In genomic region chr6:5413282-5413681, GRCm38 (mm10) we compare ENCODE assay signal across 7 mouse cellular contexts. TPM values are rescaled to one million over a fixed set of nuclear protein-coding genes. Genes with fewer than 3 reads are reported as not detected.
DNase-seq lines count a peak whose midpoint lies in the region; ATAC-seq lines count a peak whose summit lies in the region.

No protein-coding gene starts in this region.

- no peak for DNase-seq in midbrain, embryonic 11.5 days (ENCODE audit: low spot score, missing footprints)
- DNase-seq in embryonic facial prominence, embryonic 10.5 days (ENCODE audit: low spot score), result peak; percentile 24
- DNase-seq in heart, postnatal 10 days, result peak; percentile 64 to 76
- DNase-seq in thymus, postnatal 0 days (ENCODE audit: low spot score), result peak; percentile 50
- DNase-seq in cerebellum, adult 9-10 months, result no peak
- no peak for DNase-seq in spleen, postnatal 14 days (ENCODE audit: low spot score in 2 of 2)

- H3K4me1 ChIP-seq in midbrain, embryonic 16.5 days (ENCODE audit: control insufficient read depth, insufficient read depth, low read length), result peaks cover 17% of the 10 kb centered on the region
- H3K4me1 ChIP-seq in midbrain, embryonic 11.5 days (ENCODE audit: control insufficient read depth, insufficient read depth, low read length), result peaks cover 14% of the 10 kb centered on the region
- H3K4me1 ChIP-seq in embryonic facial prominence, embryonic 10.5 days, result peaks cover 19% of the 10 kb centered on the region

- 43% methylated on average over 8 of the region's 8 CpGs for WGBS in midbrain, embryonic 16.5 days
- 64% methylated on average over 8 of the region's 8 CpGs for WGBS in midbrain, embryonic 11.5 days
- WGBS in embryonic facial prominence, embryonic 10.5 days, result 49% methylated on average over 8 of the region's 8 CpGs

- H3K9ac ChIP-seq in midbrain, embryonic 16.5 days (ENCODE audit: low read depth, low read length), result no peak overlapping the region
- H3K9ac ChIP-seq in midbrain, embryonic 11.5 days (ENCODE audit: low read length), result no peak overlapping the region

- no peaks in the 10 kb centered on the region for H3K36me3 ChIP-seq in midbrain, embryonic 16.5 days (ENCODE audit: control insufficient read depth, insufficient read depth, low read length)
- H3K36me3 ChIP-seq in midbrain, embryonic 11.5 days (ENCODE audit: control insufficient read depth, insufficient read depth, low read length), result no peaks in the 10 kb centered on the region
- no peaks in the 10 kb centered on the region for H3K36me3 ChIP-seq in embryonic facial prominence, embryonic 10.5 days (replicated peaks)

- H3K4me3 ChIP-seq in midbrain, embryonic 16.5 days (ENCODE audit: low read depth, low read length), result no peak overlapping the region
- no peak overlapping the region for H3K4me3 ChIP-seq in midbrain, embryonic 11.5 days (ENCODE audit: low read depth, low read length)
- H3K4me3 ChIP-seq in embryonic facial prominence, embryonic 10.5 days, result no peak overlapping the region

- H3K9me3 ChIP-seq in midbrain, embryonic 16.5 days (replicated peaks; ENCODE audit: control insufficient read depth, low read length, poor library complexity, severe bottlenecking), result no peaks in the 10 kb centered on the region
- H3K9me3 ChIP-seq in midbrain, embryonic 11.5 days (ENCODE audit: control insufficient read depth, low read length), result no peaks in the 10 kb centered on the region
- no peaks in the 10 kb centered on the region for H3K9me3 ChIP-seq in embryonic facial prominence, embryonic 10.5 days

- no peaks in the 10 kb centered on the region for H3K27me3 ChIP-seq in midbrain, embryonic 16.5 days (ENCODE audit: control insufficient read depth, insufficient read depth, low read depth, low read length)
- no peaks in the 10 kb centered on the region for H3K27me3 ChIP-seq in midbrain, embryonic 11.5 days (ENCODE audit: control insufficient read depth, insufficient read depth, low read length)
- no peaks in the 10 kb centered on the region for H3K27me3 ChIP-seq in embryonic facial prominence, embryonic 10.5 days (replicated peaks; ENCODE audit: low read depth, poor library complexity, severe bottlenecking)

- ATAC-seq in midbrain, embryonic 16.5 days, result no peak
- no peak for ATAC-seq in midbrain, embryonic 11.5 days (ENCODE audit: low FRiP score)

- no peak overlapping the region for H3K4me2 ChIP-seq in midbrain, embryonic 16.5 days (ENCODE audit: low read length)
- H3K4me2 ChIP-seq in midbrain, embryonic 11.5 days, result no peak overlapping the region

- peak overlapping the region; percentile 15; the same call in 1 of the 2 replicates for H3K27ac ChIP-seq in midbrain, embryonic 16.5 days (ENCODE audit: low read length)
- H3K27ac ChIP-seq in midbrain, embryonic 11.5 days (ENCODE audit: low read depth, low read length), result no peak overlapping the region
- H3K27ac ChIP-seq in embryonic facial prominence, embryonic 10.5 days (replicated peaks), result 0 out of 2 replicates have a peak overlapping the region, but pooled peaks have one; percentile 21

- intact Hi-C loops in heart, postnatal 10 days (cut with DNase I), result loop anchor here (5.0 kb wide), 1 partner anchor 84 kb away; the partner anchor contains the start of gene Pdk4

RNA-seq across cellular contexts. Expression of gene Asb4, which starts 30.1 kb away (rescaled TPM):
- 17.9 and 20.6 TPM in 2 replicates for polyA plus RNA-seq in midbrain, embryonic 16.5 days (2015; fragmentation: Nextera tagmentation; extraction: Ambion mirVana)
- polyA plus RNA-seq in midbrain, embryonic 11.5 days (2014; fragmentation: Nextera tagmentation; extraction: Ambion mirVana), result 22.8 and 23.6 TPM in 2 replicates
- 69.0 and 70.1 TPM in 2 replicates for polyA plus RNA-seq in embryonic facial prominence, embryonic 10.5 days (2016; fragmentation: Nextera tagmentation; extraction: Ambion mirVana)
- 10 to 100 TPM in 1 of 2 experiments, 1 to 10 TPM in 1; 6.5 to 11.9 TPM for total RNA-seq in heart, postnatal 10 days (2021)
- 1.2 and 1.5 TPM in 2 replicates for polyA plus RNA-seq in thymus, postnatal 0 days (2015; fragmentation: Nextera tagmentation; extraction: Ambion mirVana)

Comparison
In these comparisons a context has a peak if more than half of its experiments do, and no peak if none do; other contexts are left out.
1. DNase-seq: peak in embryonic facial prominence, embryonic 10.5 days (single experiment), heart, postnatal 10 days (2 of 2) and thymus, postnatal 0 days (single experiment); none in midbrain, embryonic 11.5 days (single experiment), cerebellum, adult 9-10 months (single experiment) and spleen, postnatal 14 days (0 of 2).